In genomic region chr11:120990951-120991526, GRCm38 (mm10) we compare ENCODE assay signal across 8 mouse cellular contexts. TPM values are rescaled to one million over a fixed set of nuclear protein-coding genes. Genes with fewer than 3 reads are reported as not detected.
DNase-seq lines count a peak whose midpoint lies in the region; ATAC-seq lines count a peak whose summit lies in the region.

Gene Csnk1d (minus strand): TSS chr11:120991330.

- WGBS in heart, embryonic 13.5 days = under 1% methylated on average over 59 of the region's 59 CpGs
- under 1% methylated on average over 58 of the region's 59 CpGs for WGBS in liver, embryonic 12.5 days (ENCODE audit: insufficient replicate concordance)
- WGBS in stomach, embryonic 15.5 days = under 1% methylated on average over 59 of the region's 59 CpGs

- peak within 1 kb of the TSS; percentile 100 for H3K9ac ChIP-seq in heart, embryonic 13.5 days
- H3K9ac ChIP-seq in liver, embryonic 12.5 days = peak within 1 kb of the TSS; percentile 100
- peak within 1 kb of the TSS; percentile 100 for H3K9ac ChIP-seq in stomach, embryonic 15.5 days

- H3K4me3 ChIP-seq in heart, embryonic 13.5 days = peak within 1 kb of the TSS; percentile 99
- peak within 1 kb of the TSS; percentile 100 for H3K4me3 ChIP-seq in liver, embryonic 12.5 days
- peak within 1 kb of the TSS; percentile 100 for H3K4me3 ChIP-seq in stomach, embryonic 15.5 days (replicated peaks)

- peaks cover 69% of the 10 kb centered on the region for H3K4me1 ChIP-seq in heart, embryonic 13.5 days
- peaks cover 79% of the 10 kb centered on the region for H3K4me1 ChIP-seq in liver, embryonic 12.5 days
- peaks cover 38% of the 10 kb centered on the region for H3K4me1 ChIP-seq in stomach, embryonic 15.5 days

- H3K36me3 ChIP-seq in heart, embryonic 13.5 days = peaks cover 16% of the 10 kb centered on the region
- H3K36me3 ChIP-seq in liver, embryonic 12.5 days = peaks cover 23% of the 10 kb centered on the region
- H3K36me3 ChIP-seq in stomach, embryonic 15.5 days = no peaks in the 10 kb centered on the region

- peak within 1 kb of the TSS; percentile 98 for H3K27ac ChIP-seq in heart, embryonic 13.5 days (replicated peaks)
- H3K27ac ChIP-seq in liver, embryonic 12.5 days = peak within 1 kb of the TSS; percentile 97
- H3K27ac ChIP-seq in stomach, embryonic 15.5 days = peak within 1 kb of the TSS; percentile 95

- peak; percentile 78 for ATAC-seq in erythroid progenitor cell, adult 5-6 weeks (replicated peaks; ENCODE audit: low FRiP score, poor library complexity, severe bottlenecking)
- ATAC-seq in heart, embryonic 13.5 days (ENCODE audit: extremely low read depth, insufficient number of reproducible peaks, low FRiP score, low TSS enrichment) = peak; percentile 76
- ATAC-seq in liver, embryonic 12.5 days = peak; percentile 80
- ATAC-seq in stomach, embryonic 15.5 days (ENCODE audit: insufficient read depth, low FRiP score, low read depth) = peak; percentile 80

- peak; percentile 94 for DNase-seq in CD4-positive helper T cell, adult 2 months (ENCODE audit: low read depth, low spot score)
- DNase-seq in brain, embryonic 18.5 days (ENCODE audit: low read depth, low spot score) = peak; percentile 89
- peak; percentile 100 for DNase-seq in kidney, postnatal 10 days
- peak; percentile 99 for DNase-seq in natural killer cell, adult 2 months (ENCODE audit: low spot score in 2 of 2)

- H3K4me2 ChIP-seq in heart, embryonic 13.5 days = peak within 1 kb of the TSS; percentile 96
- H3K4me2 ChIP-seq in liver, embryonic 12.5 days = peak within 1 kb of the TSS; percentile 89
- peak within 1 kb of the TSS; percentile 87 for H3K4me2 ChIP-seq in stomach, embryonic 15.5 days

- H3K27me3 ChIP-seq in heart, embryonic 13.5 days (replicated peaks) = no peaks in the 10 kb centered on the region
- H3K27me3 ChIP-seq in liver, embryonic 12.5 days (replicated peaks) = no peaks in the 10 kb centered on the region
- no peaks in the 10 kb centered on the region for H3K27me3 ChIP-seq in stomach, embryonic 15.5 days (replicated peaks)

- no peaks in the 10 kb centered on the region for H3K9me3 ChIP-seq in heart, embryonic 13.5 days
- no peaks in the 10 kb centered on the region for H3K9me3 ChIP-seq in liver, embryonic 12.5 days (replicated peaks)
- H3K9me3 ChIP-seq in stomach, embryonic 15.5 days = no peaks in the 10 kb centered on the region

RNA-seq across cellular contexts. Expression of gene Csnk1d, which starts in this region (rescaled TPM):
- total RNA-seq in erythroid progenitor cell, adult 5-6 weeks (2015; ENCODE audit: low replicate concordance) = 7.6 and 27.7 TPM in 2 replicates
- total RNA-seq in erythroid progenitor cell, adult 5-6 weeks (2017; ENCODE audit: low replicate concordance) = 17.3 and 26.2 TPM in 2 replicates
- 71.4 and 71.5 TPM in 2 replicates for polyA plus RNA-seq in heart, embryonic 13.5 days (2015; fragmentation: Nextera tagmentation; extraction: Ambion mirVana)
- 58.4 and 61.1 TPM in 2 replicates for polyA plus RNA-seq in liver, embryonic 12.5 days (2016; fragmentation: Nextera tagmentation; extraction: Ambion mirVana)
- polyA plus RNA-seq in stomach, embryonic 15.5 days (2015; fragmentation: Nextera tagmentation; extraction: Ambion mirVana) = 110 and 119 TPM in 2 replicates

Comparison
In these comparisons a context has a peak if more than half of its experiments do, and no peak if none do; other contexts are left out.
1. Peak in every context shown above with its lines: DNase-seq, ATAC-seq, H3K4me3 ChIP-seq and H3K27ac ChIP-seq.